Mouse (Mus musculus) limb, embryonic 14.5 days (tissue): ENCODE measurements around the gene St6gal1. TPM values are rescaled to one million over a fixed set of nuclear protein-coding genes. Genes with fewer than 3 reads are reported as not detected.

Experiments used
- ATAC-seq: fragments of 200-750 bp; cut with Nextera tagmentation; 2 replicates; pipeline ENCODE4 v1.8.0; 2017; ENCODE audit warnings: low read depth, moderate number of reproducible peaks, moderate TSS enrichment; ENCODE audit not compliant: low FRiP score
- DNase-seq: peaks from one replicate; pipeline ENCODE4 v3.0.0-alpha.2; 2015; ENCODE audit warnings: low spot score
- H3K27ac ChIP-seq: fragments of 300-500 bp; sonication (generic); replicated peaks from 2 replicates; pipeline ENCODE4 v1.5.1; 2014; ENCODE audit warnings: low read depth, mild to moderate bottlenecking, low read length, moderate library complexity, mixed read lengths
- H3K27me3 ChIP-seq: fragments of 300-500 bp; sonication (generic); 2 replicates; pipeline ENCODE4 v1.6.1; 2014; ENCODE audit warnings: low read length, mixed read lengths; ENCODE audit not compliant: control insufficient read depth, insufficient read depth
- H3K36me3 ChIP-seq: fragments of 300-500 bp; sonication (generic); 2 replicates; pipeline ENCODE4 v1.6.1; 2014; ENCODE audit warnings: mild to moderate bottlenecking, low read length, moderate library complexity, mixed read lengths; ENCODE audit not compliant: control insufficient read depth, insufficient read depth
- H3K4me1 ChIP-seq: fragments of 300-500 bp; sonication (generic); 2 replicates; pipeline ENCODE4 v1.6.1; 2014; ENCODE audit warnings: antibody characterized with exemption, low read length, mixed read lengths; ENCODE audit not compliant: control insufficient read depth, insufficient read depth
- H3K4me2 ChIP-seq: fragments of 300-500 bp; sonication (generic); replicated peaks from 2 replicates; pipeline ENCODE4 v1.6.1; 2014; ENCODE audit warnings: low read depth, mild to moderate bottlenecking, low read length, moderate library complexity; ENCODE audit not compliant: severe bottlenecking
- H3K4me3 ChIP-seq: fragments of 300-500 bp; sonication (generic); replicated peaks from 2 replicates; pipeline ENCODE4 v1.5.1; 2014; ENCODE audit warnings: low read length
- H3K9ac ChIP-seq: fragments of 300-500 bp; sonication (generic); 2 replicates; pipeline ENCODE4 v1.6.1; 2014; ENCODE audit warnings: mild to moderate bottlenecking, low read depth, low read length, moderate library complexity; ENCODE audit not compliant: severe bottlenecking
- H3K9me3 ChIP-seq: fragments of 300-500 bp; sonication (generic); 2 replicates; pipeline ENCODE4 v1.6.1; 2016; ENCODE audit warnings: low read length; ENCODE audit not compliant: control insufficient read depth
- POLR2A ChIP-seq: fragments of 200-500 bp; IDR thresholded peaks from 2 replicates; pipeline ENCODE4 v1.8.0; 2012; ENCODE audit warnings: inconsistent platforms, mild to moderate bottlenecking, moderate library complexity, borderline replicate concordance; ENCODE audit not compliant: insufficient read depth, insufficient read length; ENCODE audit errors: extremely low read depth
- WGBS: fragments of 180-500 bp; shearing (Covaris S2); extraction: QIAGEN DNeasy Blood & Tissue Kit; methylation state at CpG from one replicate; pipeline ENCODE4 v1.1.7; 2014; 5-methylcytosine and 5-hydroxymethylcytosine counted together
- polyA plus RNA-seq, 2 experiments: library from polyadenylated mRNA; depleted of rRNA in 1 of 2; stranded (reverse) in 1 of 2; unstranded in 1 of 2; fragments of >200 nt; fragmentation: Nextera tagmentation in 1 of 2; extraction: Ambion mirVana in 1 of 2; gene quantifications; 2 replicates each; pipeline versions ENCODE4 v1.2.1 to v1.2.3; 2012 to 2014

St6gal1 gene
- polyA plus RNA-seq, 2 experiments = 13.3 to 16.8 TPM

DNA sequence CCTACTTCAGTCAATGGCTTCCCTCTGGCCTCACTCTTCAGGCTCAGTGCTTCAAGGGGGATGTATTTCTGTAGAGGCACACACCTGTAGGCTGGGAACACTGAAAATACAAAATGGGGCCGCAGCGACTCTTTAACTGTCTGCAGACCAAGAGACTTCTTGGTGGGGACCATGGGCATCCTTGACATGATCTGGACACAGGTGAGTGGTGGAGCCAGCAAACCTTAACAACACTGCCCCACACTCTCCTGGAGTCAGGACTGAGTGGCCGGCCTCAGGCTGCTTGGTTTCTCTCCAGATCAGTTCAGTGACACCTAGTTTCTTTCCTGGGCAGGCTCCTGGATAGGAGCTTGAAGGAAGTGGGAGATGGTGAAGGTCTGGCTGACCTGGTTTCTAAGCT, 74.4 kb downstream of the St6gal1 start:
- Histone ChIP-seq H3K9ac (no peak overlapping the region), H3K9me3 (no peaks in the 10 kb centered on the region), H3K27ac (no peak overlapping the region), H3K4me2 (no peak overlapping the region), H3K27me3 (no peaks in the 10 kb centered on the region), H3K4me3 (no peak overlapping the region), H3K36me3 (no peaks in the 10 kb centered on the region), H3K4me1 (no peaks in the 10 kb centered on the region)
- WGBS = 94% methylated on average over 3 of the region's 3 CpGs
- no peak for DNase-seq
- ATAC-seq = no peak
- TF ChIP-seq POLR2A = no peak

DNA sequence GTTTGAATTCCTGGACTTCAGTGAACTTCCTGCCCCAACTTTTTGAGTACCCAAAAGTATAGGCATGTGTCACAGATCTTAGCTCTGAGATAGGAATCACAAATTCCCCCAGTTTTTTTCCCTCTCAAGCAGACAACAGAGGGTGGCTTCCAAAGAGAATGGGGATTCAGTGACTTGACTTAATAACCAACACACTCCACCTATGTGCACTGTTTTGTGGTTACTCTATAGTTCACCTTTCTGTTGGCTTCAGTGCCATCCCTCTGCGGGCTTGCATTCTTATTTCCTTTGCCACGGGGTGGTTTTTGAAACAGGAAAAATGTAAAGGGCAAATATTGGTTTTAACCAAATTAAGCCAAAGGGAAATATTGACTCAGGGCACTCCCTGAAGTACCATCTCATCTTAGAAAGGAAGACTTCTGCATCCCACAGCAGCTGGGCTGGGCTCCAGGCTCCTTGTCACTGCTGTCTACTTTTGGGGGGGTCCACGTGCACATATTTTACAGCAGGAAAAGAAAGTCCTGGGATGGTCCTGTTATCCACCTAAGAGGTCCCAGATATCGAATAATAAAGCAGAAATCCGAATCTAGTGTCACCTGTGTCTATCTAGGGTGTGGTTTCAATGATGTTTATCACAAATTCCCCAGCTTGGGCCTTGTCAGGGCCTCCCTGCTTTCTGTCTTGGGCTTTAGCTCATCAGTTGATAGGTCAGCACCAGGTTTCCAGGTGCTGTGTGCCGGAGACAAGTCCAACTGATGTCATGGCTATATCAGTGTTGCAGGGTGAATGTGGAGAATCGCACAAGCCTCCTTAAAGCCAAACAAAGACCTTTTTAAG, 75.6 kb downstream of the St6gal1 start:
- Histone ChIP-seq H3K9me3 (no peaks in the 10 kb centered on the region), H3K27ac (no peak overlapping the region), H3K4me3 (no peak overlapping the region), H3K27me3 (no peaks in the 10 kb centered on the region), H3K36me3 (no peaks in the 10 kb centered on the region), H3K9ac (no peak overlapping the region), H3K4me2 (no peak overlapping the region), H3K4me1 (no peaks in the 10 kb centered on the region)
- ATAC-seq (no peak), DNase-seq (no peak)
- TF ChIP-seq POLR2A = no peak
- 89% methylated on average over 7 of the region's 7 CpGs for WGBS

GRCm38 (mm10) chr16:23301762-23302161, 77.2 kb downstream of the St6gal1 start:
- ATAC-seq (no peak), DNase-seq (no peak)
- no peak overlapping the region for H3K4me2 ChIP-seq
- H3K4me1 ChIP-seq = no peaks in the 10 kb centered on the region
- no peak overlapping the region for H3K27ac ChIP-seq
- H3K36me3 ChIP-seq = 0 out of 2 replicates have a peak, but pooled peaks cover 3% of the 10 kb centered on the region
- H3K9ac ChIP-seq = no peak overlapping the region
- H3K4me3 ChIP-seq = no peak overlapping the region
- WGBS = 91% methylated on average over 7 of the region's 7 CpGs
- TF ChIP-seq POLR2A = no peak
- no peaks in the 10 kb centered on the region for H3K27me3 ChIP-seq
- no peaks in the 10 kb centered on the region for H3K9me3 ChIP-seq

DNA sequence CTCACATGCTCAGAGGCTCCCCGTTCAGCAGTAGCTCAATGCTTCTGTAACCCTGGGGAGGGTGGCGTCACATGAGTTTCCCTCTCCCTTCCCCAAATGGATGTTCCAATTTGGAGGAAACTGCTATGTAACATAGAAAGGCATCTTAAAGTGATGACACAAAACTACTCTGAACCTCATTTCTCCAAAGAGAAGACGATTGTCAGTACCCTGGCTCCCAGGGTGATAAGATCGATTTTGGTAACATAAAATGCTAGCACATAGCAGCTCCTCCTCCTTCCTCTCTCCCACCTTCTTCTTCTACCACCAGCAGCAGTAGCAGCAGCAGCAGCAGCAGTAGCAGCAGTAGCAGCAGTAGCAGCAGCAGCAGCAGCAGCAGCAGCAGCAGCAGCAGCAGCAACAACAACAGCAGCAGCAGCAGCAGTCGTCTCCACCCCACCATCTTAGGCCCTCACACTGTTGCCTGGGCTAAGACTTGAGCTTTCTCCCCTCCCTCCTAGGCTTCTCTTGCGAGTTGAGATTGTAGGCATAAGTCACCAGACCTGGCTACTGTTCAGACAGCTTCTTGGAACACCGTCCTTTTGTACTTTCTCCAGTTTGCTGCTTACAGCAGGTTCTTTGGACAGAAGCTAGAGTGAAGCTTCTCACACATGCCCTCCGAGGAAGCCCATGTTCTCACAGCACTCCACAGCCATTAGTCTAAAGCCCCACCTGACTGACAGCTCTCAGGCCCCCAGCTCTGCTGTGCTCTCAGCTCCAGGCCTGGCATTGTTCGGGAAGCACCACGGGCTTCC, 81.5 kb downstream of the St6gal1 start:
- no peak for ATAC-seq

DNA sequence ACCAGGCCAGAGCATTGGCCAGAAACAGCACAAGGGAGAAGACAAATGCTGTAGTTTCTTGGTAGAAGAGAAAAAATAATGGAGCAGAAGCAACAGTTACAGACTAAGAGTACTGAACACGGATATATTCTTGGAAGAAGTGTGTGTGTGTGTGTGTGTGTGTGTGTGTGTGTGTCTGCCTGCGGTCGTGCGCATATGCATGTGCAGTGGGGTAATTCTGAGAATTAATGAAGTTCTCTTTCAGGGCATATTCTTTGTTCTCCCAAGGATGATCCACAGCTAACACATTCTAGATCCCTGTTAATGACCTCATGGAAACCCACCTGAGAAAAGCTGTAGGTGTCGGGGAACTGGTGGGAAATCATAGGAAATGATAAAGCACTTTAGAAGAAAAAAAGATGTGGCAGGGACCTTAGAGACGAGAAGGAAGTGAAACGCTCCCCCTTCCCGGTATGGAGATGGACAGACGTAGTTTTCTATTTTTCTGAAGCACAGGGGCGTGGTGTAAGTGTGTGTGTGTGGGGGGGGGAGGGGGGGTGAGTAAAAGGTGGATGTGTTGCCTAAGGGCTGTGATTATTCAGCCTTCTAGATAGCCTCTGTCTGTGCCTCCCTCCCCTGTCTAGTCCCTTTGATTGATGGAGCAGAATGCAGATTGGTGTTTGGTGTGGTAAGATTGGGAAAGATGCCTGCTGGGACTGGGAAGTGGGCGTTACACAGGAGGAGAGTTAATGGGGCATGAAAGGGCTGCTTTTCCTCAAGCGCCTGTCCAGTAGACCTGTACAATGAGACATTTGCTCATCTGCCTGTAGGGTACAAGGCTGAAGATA, 82.8 kb downstream of the St6gal1 start:
- no peak for TF ChIP-seq POLR2A
- Histone ChIP-seq H3K36me3 (0 out of 2 replicates have a peak, but pooled peaks cover 3% of the 10 kb centered on the region), H3K27ac (no peak overlapping the region), H3K4me3 (no peak overlapping the region), H3K4me1 (no peaks in the 10 kb centered on the region), H3K4me2 (no peak overlapping the region), H3K27me3 (no peaks in the 10 kb centered on the region), H3K9ac (no peak overlapping the region), H3K9me3 (no peaks in the 10 kb centered on the region)
- DNase-seq = no peak
- ATAC-seq = no peak
- WGBS = 55% methylated on average over 12 of the region's 12 CpGs

More for the DNA sequence above, 81.5 kb downstream of the St6gal1 start:
- Histone ChIP-seq H3K36me3 (0 out of 2 replicates have a peak, but pooled peaks cover 3% of the 10 kb centered on the region), H3K9me3 (no peaks in the 10 kb centered on the region), H3K27me3 (no peaks in the 10 kb centered on the region), H3K27ac (no peak overlapping the region), H3K4me1 (no peaks in the 10 kb centered on the region), H3K9ac (no peak overlapping the region), H3K4me3 (no peak overlapping the region), H3K4me2 (no peak overlapping the region)
- no peak for DNase-seq
- TF ChIP-seq POLR2A = no peak
- 73% methylated on average over 10 of the region's 10 CpGs for WGBS
